Mouse (Mus musculus) forebrain, embryonic 10.5 days (tissue): ENCODE data around the gene 4930480E11Rik. TPM values are rescaled to one million over a fixed set of nuclear protein-coding genes. Genes with fewer than 3 reads are reported as not detected.
"Not testable (repeated sequence)": the region's sequence is repeated elsewhere in the genome, so short reads cannot be mapped to it uniquely, and the experiment has no call there.

Experiments used
- DNase-seq: peaks from one replicate; pipeline ENCODE4 v3.0.0-alpha.2; 2017; ENCODE audit warnings: low spot score; ENCODE audit errors: extremely low spot score
- H3K27ac ChIP-seq: fragments of 300-500 bp; sonication (generic); 2 replicates; pipeline ENCODE4 v1.5.1; 2016; ENCODE audit warnings: mild to moderate bottlenecking
- H3K27me3 ChIP-seq: fragments of 300-500 bp; sonication (generic); 2 replicates; pipeline ENCODE4 v1.6.1; 2016; ENCODE audit warnings: mild to moderate bottlenecking; ENCODE audit not compliant: poor library complexity, severe bottlenecking
- H3K36me3 ChIP-seq: fragments of 300-500 bp; sonication (generic); replicated peaks from 2 replicates; pipeline ENCODE4 v1.6.1; 2016; ENCODE audit warnings: mild to moderate bottlenecking, moderate library complexity
- H3K4me1 ChIP-seq: fragments of 300-500 bp; sonication (generic); 2 replicates; pipeline ENCODE4 v1.6.1; 2016
- H3K4me3 ChIP-seq: fragments of 300-500 bp; sonication (generic); 2 replicates; pipeline ENCODE4 v1.5.1; 2016; ENCODE audit warnings: mild to moderate bottlenecking, moderate library complexity
- H3K9me3 ChIP-seq: fragments of 300-500 bp; sonication (generic); 2 replicates; pipeline ENCODE4 v1.6.1; 2016; ENCODE audit warnings: mild to moderate bottlenecking, moderate library complexity
- WGBS: fragments of 180-500 bp; shearing (Covaris S2); methylation state at CpG from one replicate; pipeline ENCODE4 v1.1.7; 2016; 5-methylcytosine and 5-hydroxymethylcytosine counted together
- polyA plus RNA-seq: library from polyadenylated mRNA; unstranded; fragments of >200 nt; fragmentation: Nextera tagmentation; extraction: Ambion mirVana; gene quantifications from 2 replicates; pipeline ENCODE4 v1.2.1, GENCODE M21; 2016

Gene 4930480E11Rik
- polyA plus RNA-seq, result not detected in 2 replicates

DNA sequence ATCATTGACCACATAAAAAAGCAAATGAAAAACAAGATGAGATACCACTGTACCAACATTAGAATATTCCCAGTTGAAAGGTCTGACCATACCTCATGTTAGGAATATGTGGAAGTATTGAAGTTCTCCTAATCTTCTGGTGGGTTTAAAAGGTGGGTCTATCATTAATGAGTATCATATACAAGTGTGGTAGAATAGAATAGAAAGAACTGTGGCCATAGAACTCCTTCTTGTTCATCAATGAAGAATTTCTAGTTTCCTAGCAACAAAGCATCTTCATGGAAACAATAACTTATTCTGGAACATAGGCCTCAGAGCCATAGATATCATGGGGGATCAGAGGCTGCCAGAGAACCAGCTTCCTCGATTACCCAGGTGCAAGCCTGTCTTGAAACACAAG is at the start of gene 4930480E11Rik:
Gene 4930480E11Rik (plus strand): TSS at position 301 of the 400 bp plus-strand sequence.
- Histone ChIP-seq H3K9me3 (peaks cover 9% of the 10 kb centered on the region; the same call in 1 of the 2 replicates), H3K27me3 (no peaks in the 10 kb centered on the region), H3K27ac (no peak within 1 kb of the TSS), H3K36me3 (no peaks in the 10 kb centered on the region), H3K4me1 (no peaks in the 10 kb centered on the region), H3K4me3 (no peak within 1 kb of the TSS)
- 67% methylated on average over 1 of the region's 1 CpGs for WGBS
- no peak for DNase-seq

GRCm38 (mm10) chrX:78403346-78403745 is 33.9 kb downstream of the 4930480E11Rik start:
- H3K36me3 ChIP-seq, H3K27ac ChIP-seq, H3K9me3 ChIP-seq, H3K27me3 ChIP-seq, H3K4me3 ChIP-seq, DNase-seq, H3K4me1 ChIP-seq: not testable (repeated sequence)
- WGBS, result 71% methylated on average over 2 of the region's 2 CpGs

Other genes starting within 250 kb of the 4930480E11Rik start
- not detected in 2 replicates for gene Gm5938, start 244.2 kb upstream of the 4930480E11Rik start, polyA plus RNA-seq
- gene Obp1b, start 182.9 kb upstream of the 4930480E11Rik start, polyA plus RNA-seq, result not detected in 2 replicates
- not detected in 2 replicates for gene Gm14743, start 123.7 kb upstream of the 4930480E11Rik start, polyA plus RNA-seq
- 7.1 and 8.0 TPM in 2 replicates for gene Prrg1, start 214.3 kb downstream of the 4930480E11Rik start, polyA plus RNA-seq